9 mouse cellular contexts compared by ENCODE assay signal in the genomic region with DNA sequence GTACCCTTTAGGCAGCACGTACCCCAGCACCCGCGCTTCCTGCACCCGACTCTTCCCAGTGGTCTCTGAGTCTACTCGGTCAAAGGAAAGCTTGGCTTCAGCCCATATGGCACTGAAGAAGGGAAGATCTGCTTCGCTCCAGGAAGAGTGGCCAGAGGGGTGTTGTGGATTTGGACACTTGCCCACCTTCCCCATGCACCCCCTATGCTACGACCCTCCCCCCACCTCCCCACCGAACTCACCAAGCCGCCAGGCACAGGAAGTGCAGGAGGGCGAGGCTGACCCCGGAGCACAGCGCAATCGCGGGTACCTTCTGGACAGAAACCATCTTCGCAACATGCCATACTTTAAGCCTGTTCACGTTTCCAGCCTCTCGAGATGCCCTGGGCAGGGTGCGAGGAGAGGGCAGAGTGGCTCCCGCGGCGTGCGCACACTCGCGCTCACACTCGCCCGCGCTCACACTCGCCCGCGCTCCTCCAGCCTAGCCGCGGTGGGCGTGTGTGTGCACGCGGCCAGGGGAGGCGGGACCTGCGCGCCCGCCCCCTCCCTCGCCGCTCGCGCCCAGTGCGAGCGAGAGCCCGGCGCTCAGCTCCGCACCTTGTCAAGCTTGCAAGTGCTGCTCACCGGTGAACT. TPM values are rescaled to one million over a fixed set of nuclear protein-coding genes. Genes with fewer than 3 reads are reported as not detected.
DNase-seq lines count a peak whose midpoint lies in the region; ATAC-seq and TF ChIP-seq lines count a peak whose summit lies in the region.
"Had no signal": no experiment of that assay in that cellular context is flagged by ENCODE, and none has a peak within 500 bp of the region (broad histone marks: within the 10 kb centered on the region; RNA-seq: fewer than 3 reads in every experiment).

A gene (plus strand): TSS at position 632 of the 633 bp plus-strand sequence.

- no peak within 1 kb of the TSS for H3K9ac ChIP-seq in heart, postnatal 0 days (replicated peaks; ENCODE audit: low read depth, low read length)
- no peak within 1 kb of the TSS for H3K9ac ChIP-seq in lung, postnatal 0 days (replicated peaks; ENCODE audit: low read depth)

- peak; percentile 76 for DNase-seq in heart, embryonic 10.5 days (ENCODE audit: low spot score)
- DNase-seq in heart, postnatal 25 days (ENCODE audit: low spot score) = no peak
- DNase-seq in embryo, embryonic 10.5 days (ENCODE audit: low spot score) = peak; percentile 63
- no peak for DNase-seq in heart, postnatal 0 days (ENCODE audit: low spot score)
- peak; percentile 44 for DNase-seq in layer of hippocampus, adult 9-11 months
- peak; percentile 39 for DNase-seq in lung, postnatal 0 days (ENCODE audit: low spot score)
- peak; percentile 68 for DNase-seq in retina, postnatal 1 day
- DNase-seq in spleen, postnatal 10 days (ENCODE audit: low spot score in 2 of 2) = no peak

- no peak for TF ChIP-seq EP300 in heart, postnatal 0 days (IDR thresholded peaks at IDR 0.05; ENCODE audit: low read depth)
- TF ChIP-seq EP300 in lung, postnatal 0 days (IDR thresholded peaks at IDR 0.05) = no peak

- H3K4me2 ChIP-seq in heart, postnatal 0 days (ENCODE audit: low read depth, low read length) = peak within 1 kb of the TSS; percentile 90
- H3K4me2 ChIP-seq in lung, postnatal 0 days (replicated peaks; ENCODE audit: low read depth, low read length) = peak within 1 kb of the TSS; percentile 66

- H3K36me3 ChIP-seq in heart, embryonic 10.5 days = no peaks in the 10 kb centered on the region
- H3K36me3 ChIP-seq in heart, postnatal 0 days (replicated peaks; ENCODE audit: control insufficient read depth, insufficient read depth, low read length) = no peaks in the 10 kb centered on the region
- H3K36me3 ChIP-seq in lung, postnatal 0 days (ENCODE audit: insufficient read depth, low read length) = no peaks in the 10 kb centered on the region

- no peaks in the 10 kb centered on the region for H3K9me3 ChIP-seq in heart, embryonic 10.5 days
- no peaks in the 10 kb centered on the region for H3K9me3 ChIP-seq in heart, postnatal 0 days (replicated peaks; ENCODE audit: control insufficient read depth, low read length)
- H3K9me3 ChIP-seq in lung, postnatal 0 days (ENCODE audit: low read length) = no peaks in the 10 kb centered on the region

- no peak for TF ChIP-seq CTCF in heart, postnatal 0 days (IDR thresholded peaks at IDR 0.05; ENCODE audit: low read depth)
- no peak for TF ChIP-seq CTCF in lung, postnatal 0 days (IDR thresholded peaks at IDR 0.05)

- under 1% methylated on average over 49 of the region's 49 CpGs for WGBS in heart, embryonic 10.5 days
- under 1% methylated on average over 45 of the region's 49 CpGs for WGBS in heart, postnatal 0 days
- WGBS in lung, postnatal 0 days = under 1% methylated on average over 46 of the region's 49 CpGs

- H3K4me3 ChIP-seq in heart, embryonic 10.5 days = peak within 1 kb of the TSS; percentile 72
- H3K4me3 ChIP-seq in heart, postnatal 0 days (ENCODE audit: low read depth, low read length) = peak within 1 kb of the TSS; percentile 53
- peak within 1 kb of the TSS; percentile 37 for H3K4me3 ChIP-seq in lung, postnatal 0 days (ENCODE audit: low read depth, low read length)

- peaks cover 9% of the 10 kb centered on the region; the same call in 1 of the 2 replicates for H3K4me1 ChIP-seq in heart, embryonic 10.5 days
- peaks cover 14% of the 10 kb centered on the region; the same call in 1 of the 2 replicates for H3K4me1 ChIP-seq in heart, postnatal 0 days (ENCODE audit: control insufficient read depth, insufficient read depth)
- no peaks in the 10 kb centered on the region for H3K4me1 ChIP-seq in lung, postnatal 0 days (ENCODE audit: insufficient read depth, low read depth, low read length)

- H3K27ac ChIP-seq in heart, embryonic 10.5 days = peak within 1 kb of the TSS; percentile 49
- H3K27ac ChIP-seq in heart, postnatal 0 days (ENCODE audit: low read depth) = no peak within 1 kb of the TSS
- H3K27ac ChIP-seq in lung, postnatal 0 days (ENCODE audit: low read length) = no peak within 1 kb of the TSS

- H3K27me3 ChIP-seq in heart, embryonic 10.5 days (ENCODE audit: insufficient read depth, poor library complexity, severe bottlenecking) = peaks cover 23% of the 10 kb centered on the region
- peaks cover 14% of the 10 kb centered on the region for H3K27me3 ChIP-seq in heart, postnatal 0 days (ENCODE audit: control insufficient read depth, insufficient read depth, low read length)
- 0 out of 2 replicates have a peak, but pooled peaks cover 3% of the 10 kb centered on the region for H3K27me3 ChIP-seq in lung, postnatal 0 days (replicated peaks; ENCODE audit: insufficient read depth, low read length)
- H3K27me3 ChIP-seq: CH12.LX had no signal

- intact Hi-C loops in heart, postnatal 25 days (cut with DNase I) = no loop called here

- peak; percentile 77 for ATAC-seq in heart, postnatal 0 days (ENCODE audit: insufficient read depth, low read depth)
- ATAC-seq in lung, postnatal 0 days = peak; percentile 83

RNA-seq across cellular contexts. Expression of the gene that starts here (rescaled TPM):
- polyA plus RNA-seq in heart, embryonic 10.5 days (2016; fragmentation: Nextera tagmentation; extraction: Ambion mirVana) = 0.30 and 0.92 TPM in 2 replicates
- under 1 TPM in 1 of 2 experiments, not detected in 1; 0.03 TPM for total RNA-seq in heart, postnatal 25 days (2021)
- total RNA-seq in heart, postnatal 0 days (2014; rRNA removed; ENCODE audit: low replicate concordance) = 0.08 TPM in 1 of 2 replicates, not detected in the other
- 0.11 and 0.15 TPM in 2 replicates for polyA plus RNA-seq in heart, postnatal 0 days (2015; fragmentation: Nextera tagmentation; extraction: Ambion mirVana)
- polyA plus RNA-seq in lung, postnatal 0 days (2015; fragmentation: Nextera tagmentation; extraction: Ambion mirVana) = 0.60 and 1.2 TPM in 2 replicates
- total RNA-seq: CH12.LX had no signal

Comparison
In these comparisons a context has a peak if more than half of its experiments do, and no peak if none do; other contexts are left out.
1. Peak in DNase-seq, H3K4me3 ChIP-seq and H3K27ac ChIP-seq in heart, embryonic 10.5 days; RNA of the gene not detected or under 1 TPM.
2. Peak in ATAC-seq, H3K4me3 ChIP-seq and H3K4me2 ChIP-seq in heart, postnatal 0 days; RNA of the gene not detected or under 1 TPM.
3. DNase-seq: peak in embryo, embryonic 10.5 days (single experiment), layer of hippocampus, adult 9-11 months (single experiment), lung, postnatal 0 days (single experiment) and retina, postnatal 1 day (single experiment); none in heart, postnatal 25 days (single experiment), heart, postnatal 0 days (single experiment) and spleen, postnatal 10 days (0 of 2).
4. Peak in every context shown above with its lines, with median percentiles within 50 percentile points of each other: H3K4me3 ChIP-seq.